ENCODE assay signal across 8 mouse cellular contexts in genomic region chr14:8355999-8356501, GRCm38 (mm10). TPM values are rescaled to one million over a fixed set of nuclear protein-coding genes. Genes with fewer than 3 reads are reported as not detected.
A peak's percentile ranks its signal among the peaks of the same experiment; 100 is the strongest.
DNase-seq lines count a peak whose midpoint lies in the region; ATAC-seq and TF ChIP-seq lines count a peak whose summit lies in the region.

No protein-coding gene starts in this region.

- H3K27ac ChIP-seq in intestine, postnatal 0 days (ENCODE audit: low read depth, low read length) = peak overlapping the region; percentile 70; the same call in 1 of the 2 replicates
- no peak overlapping the region for H3K27ac ChIP-seq in midbrain, embryonic 12.5 days (replicated peaks)

- H3K4me2 ChIP-seq in intestine, postnatal 0 days (replicated peaks; ENCODE audit: low read depth) = no peak overlapping the region
- H3K4me2 ChIP-seq in midbrain, embryonic 12.5 days (replicated peaks) = no peak overlapping the region

- no peaks in the 10 kb centered on the region for H3K27me3 ChIP-seq in intestine, postnatal 0 days (replicated peaks; ENCODE audit: control insufficient read depth, insufficient read depth, low read length)
- H3K27me3 ChIP-seq in midbrain, embryonic 12.5 days = no peaks in the 10 kb centered on the region

- H3K9me3 ChIP-seq in intestine, postnatal 0 days (ENCODE audit: control insufficient read depth) = no peaks in the 10 kb centered on the region
- H3K9me3 ChIP-seq in midbrain, embryonic 12.5 days = no peaks in the 10 kb centered on the region

- DNase-seq in R1 (ENCODE audit: low read depth, low spot score) = peak; percentile 83
- DNase-seq in cerebellum, adult 9-10 months = peak; percentile 76
- DNase-seq in frontal cortex, postnatal 25 days (ENCODE audit: low spot score in 2 of 2) = peak; percentile 47 to 72
- peak; percentile 69 to 75 for DNase-seq in left cerebral cortex, postnatal 36 days (ENCODE audit: low spot score in 2 of 2)
- DNase-seq in spleen, adult 12 weeks (ENCODE audit: low spot score) = peak; percentile 7

- no peak overlapping the region for H3K9ac ChIP-seq in intestine, postnatal 0 days (ENCODE audit: low read depth, low read length)
- H3K9ac ChIP-seq in midbrain, embryonic 12.5 days (replicated peaks) = no peak overlapping the region

- intact Hi-C loops in left cerebral cortex, postnatal 36 days (cut with DNase I) = loop anchor here (5.0 kb wide), 1 partner anchor 101 kb away; no protein-coding TSS in a partner anchor

- H3K36me3 ChIP-seq in intestine, postnatal 0 days (ENCODE audit: control insufficient read depth, insufficient read depth) = no peaks in the 10 kb centered on the region
- H3K36me3 ChIP-seq in midbrain, embryonic 12.5 days = no peaks in the 10 kb centered on the region

- TF ChIP-seq CTCF in intestine, postnatal 0 days (IDR thresholded peaks at IDR 0.05; ENCODE audit: low read depth) = peak; percentile 94

- H3K4me3 ChIP-seq in intestine, postnatal 0 days (ENCODE audit: low read depth, low read length) = no peak overlapping the region
- H3K4me3 ChIP-seq in midbrain, embryonic 12.5 days = no peak overlapping the region

- H3K4me1 ChIP-seq in intestine, postnatal 0 days (replicated peaks; ENCODE audit: control insufficient read depth, insufficient read depth, low read length) = no peaks in the 10 kb centered on the region
- no peaks in the 10 kb centered on the region for H3K4me1 ChIP-seq in midbrain, embryonic 12.5 days

- peak; percentile 86 for ATAC-seq in intestine, postnatal 0 days
- peak; percentile 74 for ATAC-seq in midbrain, embryonic 12.5 days (ENCODE audit: low FRiP score, low read depth)
- ATAC-seq in monocyte, adult 5-6 weeks (replicated peaks; ENCODE audit: insufficient number of reproducible peaks, low FRiP score, low TSS enrichment, poor library complexity, severe bottlenecking) = no peak

- 15% methylated on average over 6 of the region's 6 CpGs for WGBS in intestine, postnatal 0 days
- 48% methylated on average over 6 of the region's 6 CpGs for WGBS in midbrain, embryonic 12.5 days

RNA-seq across cellular contexts. Expression of gene Oit1, which starts 22.5 kb away (rescaled TPM):
- 7.3 and 13.3 TPM in 2 replicates for polyA plus RNA-seq in intestine, postnatal 0 days (2015; fragmentation: Nextera tagmentation; extraction: Ambion mirVana)
- total RNA-seq in left cerebral cortex, postnatal 36 days (2021) = not detected
- not detected in 2 replicates for polyA plus RNA-seq in midbrain, embryonic 12.5 days (2016; fragmentation: Nextera tagmentation; extraction: Ambion mirVana)
- not detected in 3 replicates for total RNA-seq in monocyte, adult 5-6 weeks (2017)

RNA-seq across cellular contexts. Expression of gene Fam107a, which starts 38.2 kb away (rescaled TPM):
- polyA plus RNA-seq in intestine, postnatal 0 days (2015; fragmentation: Nextera tagmentation; extraction: Ambion mirVana) = 0.16 TPM in 2 replicates
- total RNA-seq in left cerebral cortex, postnatal 36 days (2021) = 100 to 1,000 TPM; 307 to 311 TPM
- 0.24 and 0.48 TPM in 2 replicates for polyA plus RNA-seq in midbrain, embryonic 12.5 days (2016; fragmentation: Nextera tagmentation; extraction: Ambion mirVana)
- total RNA-seq in monocyte, adult 5-6 weeks (2017) = not detected in 3 replicates

Comparison
In these comparisons a context has a peak if more than half of its experiments do, and no peak if none do; other contexts are left out.
1. DNase-seq: peak in every context shown above with its lines; median percentile 83 in R1; 76 in cerebellum, adult 9-10 months; 72 in left cerebral cortex, postnatal 36 days; 60 in frontal cortex, postnatal 25 days; 7 in spleen, adult 12 weeks.
2. RNA of gene Fam107a, which starts 38.2 kb away (total RNA-seq): 307 to 311 TPM in left cerebral cortex, postnatal 36 days; not detected in monocyte, adult 5-6 weeks; every median in the first group is over 100 times any median in the second.